Mouse (Mus musculus) erythroblast, embryonic 14.5 days (primary cell): ENCODE measurements around the gene Slco3a1. TPM values are rescaled to one million over a fixed set of nuclear protein-coding genes. Genes with fewer than 3 reads are reported as not detected.

Experiments
- H3K27me3 ChIP-seq: 2 replicates; pipeline ENCODE4 v1.6.1; 2012; ENCODE audit warnings: inconsistent platforms; ENCODE audit not compliant: control insufficient read depth
- H3K36me3 ChIP-seq: 2 replicates; pipeline ENCODE4 v1.6.1; 2012; ENCODE audit warnings: mild to moderate bottlenecking, inconsistent platforms; ENCODE audit not compliant: control insufficient read depth
- H3K4me1 ChIP-seq: 2 replicates; pipeline ENCODE4 v1.6.1; 2012; ENCODE audit warnings: inconsistent platforms; ENCODE audit not compliant: control insufficient read depth
- H3K4me3 ChIP-seq: replicated peaks from 2 replicates; pipeline ENCODE3; 2012; ENCODE audit warnings: moderate library complexity, mild to moderate bottlenecking, inconsistent platforms
- H3K9me3 ChIP-seq: 2 replicates; pipeline ENCODE4 v1.6.1; 2012; ENCODE audit warnings: low read length, inconsistent platforms, mixed read lengths; ENCODE audit not compliant: control insufficient read depth
- GATA1 ChIP-seq: IDR thresholded peaks from 2 replicates; pipeline ENCODE4 v1.6.1; 2012; ENCODE audit warnings: low read length, inconsistent platforms, mixed read lengths
- TAL1 ChIP-seq: IDR thresholded peaks from 3 replicates; pipeline ENCODE4 v1.6.1; 2012; ENCODE audit warnings: low read length, inconsistent platforms, mixed read lengths
- polyA plus RNA-seq: library from polyadenylated mRNA; stranded (reverse); fragments of >175 nt; gene quantifications from 2 replicates; pipeline ENCODE4 v1.2.3, GENCODE M21; 2012

Slco3a1 gene
- polyA plus RNA-seq, 1 experiment = 0.06 TPM

- Histone ChIP-seq H3K4me3 (no peak overlapping the region), H3K9me3 (0 out of 2 replicates have a peak, but pooled peaks cover 2% of the 10 kb centered on the region), H3K27me3 (no peaks in the 10 kb centered on the region), H3K36me3 (no peaks in the 10 kb centered on the region), H3K4me1 (no peaks in the 10 kb centered on the region)
- TF ChIP-seq GATA1 (no peak), TAL1 (no peak)
Observed at GRCm38 (mm10) chr7:74252066-74252465, 302.5 kb downstream of the Slco3a1 start.

- Histone ChIP-seq H3K4me1 (no peaks in the 10 kb centered on the region), H3K36me3 (no peaks in the 10 kb centered on the region), H3K4me3 (no peak overlapping the region), H3K9me3 (no peaks in the 10 kb centered on the region), H3K27me3 (no peaks in the 10 kb centered on the region)
- no peak for TF ChIP-seq GATA1
- no peak for TF ChIP-seq TAL1
Observed at GRCm38 (mm10) chr7:74241236-74241635, 313.3 kb downstream of the Slco3a1 start.

GRCm38 (mm10) chr7:74240459-74241172 is 314.0 kb downstream of the Slco3a1 start:
- Histone ChIP-seq H3K36me3 (no peaks in the 10 kb centered on the region), H3K9me3 (no peaks in the 10 kb centered on the region), H3K4me1 (no peaks in the 10 kb centered on the region), H3K27me3 (no peaks in the 10 kb centered on the region), H3K4me3 (no peak overlapping the region)
- no peak for TF ChIP-seq TAL1
- no peak for TF ChIP-seq GATA1
